Mouse (Mus musculus) cerebellum, adult 2 months (tissue): ENCODE data around the gene Ccl28.

Experiments used
- CTCF ChIP-seq: fragments of 200-500 bp; IDR thresholded peaks from 2 replicates; pipeline ENCODE4 v1.5.1; 2011; ENCODE audit warnings: low read depth, mild to moderate bottlenecking, control low read depth, low read length, moderate library complexity, borderline replicate concordance; ENCODE audit not compliant: insufficient read depth
- POLR2A ChIP-seq: fragments of 200-500 bp; IDR thresholded peaks from 2 replicates; pipeline ENCODE4 v1.6.1; 2011; ENCODE audit warnings: low read length, control low read depth, borderline replicate concordance; ENCODE audit not compliant: insufficient read depth

- TF ChIP-seq POLR2A (no peak), CTCF (no peak)
Observed at GRCm38 (mm10) chr13:119689709-119690038, 66.1 kb downstream of the Ccl28 start.
